Mouse (Mus musculus): Measurements from ENCODE around the gene Dusp28. TPM values are rescaled to one million over a fixed set of nuclear protein-coding genes. Genes with fewer than 3 reads are reported as not detected.

Dusp28 gene
- polyA plus RNA-seq (2011; ENCODE audit: insufficient read length, low read depth, missing spikeins) = 3.0 and 3.3 TPM in 2 replicates

- Histone ChIP-seq H3K27ac (ENCODE audit: insufficient read depth, low read length) (peak within 1 kb of the TSS; percentile 37; the same call in 1 of the 2 replicates), H3K4me3 (ENCODE audit: insufficient read depth, low read length) (peak within 1 kb of the TSS; percentile 63), H3K4me1 (ENCODE audit: control insufficient read depth, insufficient read depth, low read length) (peaks cover 14% of the 10 kb centered on the region)
- TF ChIP-seq POLR2A (IDR thresholded peaks at IDR 0.05; ENCODE audit: low read depth, low read length) = peak; percentile 70
- 0 out of 2 replicates have a peak, but pooled peaks have one; percentile 7 for TF ChIP-seq CTCF (IDR thresholded peaks at IDR 0.05; ENCODE audit: borderline replicate concordance, insufficient read depth, low read length)
These were observed at the start of gene Dusp28 for GRCm38 (mm10) chr1:92906779-92907631. Gene Dusp28, plus strand, starts transcription at chr1:92906981.

GRCm38 (mm10) chr1:92861503-92861902 is 45.3 kb upstream of the Dusp28 start:
- Histone ChIP-seq H3K27ac (ENCODE audit: insufficient read depth, low read length) (no peak overlapping the region), H3K4me1 (ENCODE audit: control insufficient read depth, insufficient read depth, low read length) (no peaks in the 10 kb centered on the region), H3K4me3 (ENCODE audit: insufficient read depth, low read length) (no peak overlapping the region)
- TF ChIP-seq POLR2A (IDR thresholded peaks at IDR 0.05; ENCODE audit: low read depth, low read length) (no peak), CTCF (IDR thresholded peaks at IDR 0.05; ENCODE audit: borderline replicate concordance, insufficient read depth, low read length) (no peak)

DNA sequence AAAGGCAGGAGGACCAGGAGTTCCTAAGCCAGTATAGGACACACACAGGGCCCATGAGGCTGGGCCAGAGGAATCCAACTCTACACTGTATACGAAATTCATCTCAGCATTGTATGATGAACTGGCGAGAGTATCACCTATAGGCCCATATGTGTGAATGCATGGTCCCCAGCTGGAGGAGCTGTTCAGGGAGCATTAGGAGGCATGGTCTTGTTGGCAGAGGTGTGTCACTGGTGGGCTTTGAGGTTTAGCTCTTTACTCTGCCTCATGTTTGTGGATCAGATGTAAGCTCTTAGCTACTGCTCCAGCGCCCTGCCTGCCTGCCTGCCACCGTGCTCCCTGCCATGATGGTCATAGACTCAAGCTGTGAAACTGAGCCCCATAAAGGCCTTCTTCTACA is 43.5 kb upstream of the Dusp28 start:
- no peak for TF ChIP-seq POLR2A (IDR thresholded peaks at IDR 0.05; ENCODE audit: low read depth, low read length)
- TF ChIP-seq CTCF (IDR thresholded peaks at IDR 0.05; ENCODE audit: borderline replicate concordance, insufficient read depth, low read length) = no peak
- Histone ChIP-seq H3K27ac (ENCODE audit: insufficient read depth, low read length) (no peak overlapping the region), H3K4me1 (ENCODE audit: control insufficient read depth, insufficient read depth, low read length) (no peaks in the 10 kb centered on the region), H3K4me3 (ENCODE audit: insufficient read depth, low read length) (no peak overlapping the region)

GRCm38 (mm10) chr1:92866170-92866569 is 40.6 kb upstream of the Dusp28 start:
- no peaks in the 10 kb centered on the region for H3K4me1 ChIP-seq (ENCODE audit: control insufficient read depth, insufficient read depth, low read length)
- TF ChIP-seq POLR2A (IDR thresholded peaks at IDR 0.05; ENCODE audit: low read depth, low read length) = no peak
- no peak for TF ChIP-seq CTCF (IDR thresholded peaks at IDR 0.05; ENCODE audit: borderline replicate concordance, insufficient read depth, low read length)
- no peak overlapping the region for H3K27ac ChIP-seq (ENCODE audit: insufficient read depth, low read length)
- H3K4me3 ChIP-seq (ENCODE audit: insufficient read depth, low read length) = no peak overlapping the region

DNA sequence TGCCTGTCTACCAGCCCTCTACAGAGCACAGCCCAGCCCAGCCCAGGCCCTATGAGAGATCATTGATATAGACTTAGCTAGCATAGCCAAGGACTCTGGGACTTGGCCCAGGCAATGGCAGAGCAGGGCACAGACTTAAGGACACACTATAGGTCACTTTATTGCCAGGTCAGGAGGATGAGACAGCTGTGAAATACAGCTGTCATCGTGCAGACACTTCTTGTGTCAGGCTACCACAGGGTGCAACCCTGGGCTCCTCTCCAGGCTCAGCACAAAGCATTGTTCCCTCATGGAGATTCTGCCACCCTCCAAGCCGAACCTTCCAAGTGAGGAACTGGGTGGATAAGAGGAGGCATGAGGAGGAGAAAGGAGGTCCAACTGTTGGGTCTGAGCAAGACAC is 36.8 kb upstream of the Dusp28 start:
- Histone ChIP-seq H3K27ac (ENCODE audit: insufficient read depth, low read length) (no peak overlapping the region), H3K4me3 (ENCODE audit: insufficient read depth, low read length) (no peak overlapping the region), H3K4me1 (ENCODE audit: control insufficient read depth, insufficient read depth, low read length) (no peaks in the 10 kb centered on the region)
- TF ChIP-seq POLR2A (IDR thresholded peaks at IDR 0.05; ENCODE audit: low read depth, low read length) = no peak
- no peak for TF ChIP-seq CTCF (IDR thresholded peaks at IDR 0.05; ENCODE audit: borderline replicate concordance, insufficient read depth, low read length)

- H3K4me1 ChIP-seq (ENCODE audit: control insufficient read depth, insufficient read depth, low read length) = no peaks in the 10 kb centered on the region
- no peak overlapping the region for H3K4me3 ChIP-seq (ENCODE audit: insufficient read depth, low read length)
- TF ChIP-seq CTCF (IDR thresholded peaks at IDR 0.05; ENCODE audit: borderline replicate concordance, insufficient read depth, low read length) = no peak
- TF ChIP-seq POLR2A (IDR thresholded peaks at IDR 0.05; ENCODE audit: low read depth, low read length) = no peak
- H3K27ac ChIP-seq (ENCODE audit: insufficient read depth, low read length) = no peak overlapping the region
These were observed 34.1 kb upstream of the Dusp28 start for GRCm38 (mm10) chr1:92872666-92873065.

GRCm38 (mm10) chr1:92874011-92874410 is 32.8 kb upstream of the Dusp28 start:
- Histone ChIP-seq H3K4me1 (ENCODE audit: control insufficient read depth, insufficient read depth, low read length) (no peaks in the 10 kb centered on the region), H3K4me3 (ENCODE audit: insufficient read depth, low read length) (no peak overlapping the region), H3K27ac (ENCODE audit: insufficient read depth, low read length) (no peak overlapping the region)
- no peak for TF ChIP-seq CTCF (IDR thresholded peaks at IDR 0.05; ENCODE audit: borderline replicate concordance, insufficient read depth, low read length)
- no peak for TF ChIP-seq POLR2A (IDR thresholded peaks at IDR 0.05; ENCODE audit: low read depth, low read length)

DNA sequence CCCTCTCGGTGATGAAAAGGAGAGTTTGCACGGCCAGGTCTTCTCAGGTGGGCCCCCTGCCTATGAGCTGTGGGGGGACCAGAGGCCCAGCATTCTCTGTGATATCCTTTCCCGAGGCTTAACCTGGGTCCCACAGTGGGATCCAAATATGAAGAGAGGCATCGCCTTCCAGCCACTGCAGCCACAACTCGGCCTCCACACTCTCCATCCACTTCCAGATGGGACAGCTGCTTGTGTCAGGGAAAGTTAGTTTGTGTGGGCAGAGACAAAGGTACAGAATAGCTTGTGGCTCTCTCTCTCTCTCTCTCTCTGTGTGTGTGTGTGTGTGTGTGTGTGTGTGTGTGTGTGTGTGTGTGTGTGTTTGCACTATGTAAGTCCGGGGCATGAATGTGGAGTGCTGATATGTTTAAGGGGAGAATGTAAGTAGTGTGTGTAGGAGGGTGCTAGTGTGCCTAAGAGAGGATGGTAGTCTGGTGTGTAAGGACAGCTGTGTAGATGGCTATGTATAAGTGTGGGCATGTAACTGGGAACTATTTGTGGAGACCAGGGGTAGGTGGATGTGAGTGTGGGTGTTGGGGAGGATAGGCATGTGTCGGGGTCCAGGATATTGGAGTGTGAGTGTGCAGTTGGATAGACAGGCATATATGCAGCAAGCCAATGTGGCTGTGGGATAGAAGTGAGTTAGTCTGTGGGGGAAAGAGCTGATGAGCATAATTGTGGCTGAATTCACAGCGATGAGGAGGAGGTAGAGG is 31.2 kb upstream of the Dusp28 start:
- Histone ChIP-seq H3K4me3 (ENCODE audit: insufficient read depth, low read length) (no peak overlapping the region), H3K27ac (ENCODE audit: insufficient read depth, low read length) (no peak overlapping the region)
- no peak for TF ChIP-seq POLR2A (IDR thresholded peaks at IDR 0.05; ENCODE audit: low read depth, low read length)
- no peak for TF ChIP-seq CTCF (IDR thresholded peaks at IDR 0.05; ENCODE audit: borderline replicate concordance, insufficient read depth, low read length)

DNA sequence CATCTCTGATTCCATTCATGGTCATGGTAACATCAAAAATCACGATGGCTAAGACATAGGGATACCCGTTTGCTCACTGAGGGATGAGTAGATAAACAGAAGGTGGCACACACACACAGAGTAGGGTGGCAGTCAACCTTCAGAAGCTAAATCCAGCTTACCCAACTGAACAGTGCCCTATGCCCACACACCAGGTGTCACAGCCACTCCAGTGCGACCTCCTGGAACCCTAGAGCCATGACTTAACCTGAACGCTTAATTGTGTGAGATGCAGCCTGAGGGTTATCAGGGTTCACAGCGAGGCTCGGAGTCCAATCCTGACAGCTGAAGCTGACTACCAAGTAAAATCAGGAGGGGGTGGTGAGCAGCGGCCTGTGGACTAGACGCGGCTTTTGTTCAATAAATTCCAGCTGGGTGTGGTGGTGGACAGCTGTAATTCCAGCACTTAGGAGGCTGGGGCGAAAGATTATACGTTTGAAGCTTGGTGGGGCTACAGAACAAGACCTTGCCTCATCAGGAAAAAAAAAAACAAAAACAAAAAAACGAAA is 29.3 kb upstream of the Dusp28 start:
- no peaks in the 10 kb centered on the region for H3K4me1 ChIP-seq (ENCODE audit: control insufficient read depth, insufficient read depth, low read length)
- no peak for TF ChIP-seq POLR2A (IDR thresholded peaks at IDR 0.05; ENCODE audit: low read depth, low read length)
- TF ChIP-seq CTCF (IDR thresholded peaks at IDR 0.05; ENCODE audit: borderline replicate concordance, insufficient read depth, low read length) = no peak

More for the DNA sequence above, 31.2 kb upstream of the Dusp28 start:
- no peaks in the 10 kb centered on the region for H3K4me1 ChIP-seq (ENCODE audit: control insufficient read depth, insufficient read depth, low read length)

More for the DNA sequence above, 29.3 kb upstream of the Dusp28 start:
- Histone ChIP-seq H3K4me3 (ENCODE audit: insufficient read depth, low read length) (no peak overlapping the region), H3K27ac (ENCODE audit: insufficient read depth, low read length) (no peak overlapping the region)
